Mouse (Mus musculus) embryo, embryonic 10.5 days (tissue): ENCODE results near the gene Arfgef2.

Experiments used
- DNase-seq: peaks from one replicate; pipeline ENCODE4 v3.0.0-alpha.2; 2015; ENCODE audit warnings: low spot score

The Arfgef2 gene

DNA sequence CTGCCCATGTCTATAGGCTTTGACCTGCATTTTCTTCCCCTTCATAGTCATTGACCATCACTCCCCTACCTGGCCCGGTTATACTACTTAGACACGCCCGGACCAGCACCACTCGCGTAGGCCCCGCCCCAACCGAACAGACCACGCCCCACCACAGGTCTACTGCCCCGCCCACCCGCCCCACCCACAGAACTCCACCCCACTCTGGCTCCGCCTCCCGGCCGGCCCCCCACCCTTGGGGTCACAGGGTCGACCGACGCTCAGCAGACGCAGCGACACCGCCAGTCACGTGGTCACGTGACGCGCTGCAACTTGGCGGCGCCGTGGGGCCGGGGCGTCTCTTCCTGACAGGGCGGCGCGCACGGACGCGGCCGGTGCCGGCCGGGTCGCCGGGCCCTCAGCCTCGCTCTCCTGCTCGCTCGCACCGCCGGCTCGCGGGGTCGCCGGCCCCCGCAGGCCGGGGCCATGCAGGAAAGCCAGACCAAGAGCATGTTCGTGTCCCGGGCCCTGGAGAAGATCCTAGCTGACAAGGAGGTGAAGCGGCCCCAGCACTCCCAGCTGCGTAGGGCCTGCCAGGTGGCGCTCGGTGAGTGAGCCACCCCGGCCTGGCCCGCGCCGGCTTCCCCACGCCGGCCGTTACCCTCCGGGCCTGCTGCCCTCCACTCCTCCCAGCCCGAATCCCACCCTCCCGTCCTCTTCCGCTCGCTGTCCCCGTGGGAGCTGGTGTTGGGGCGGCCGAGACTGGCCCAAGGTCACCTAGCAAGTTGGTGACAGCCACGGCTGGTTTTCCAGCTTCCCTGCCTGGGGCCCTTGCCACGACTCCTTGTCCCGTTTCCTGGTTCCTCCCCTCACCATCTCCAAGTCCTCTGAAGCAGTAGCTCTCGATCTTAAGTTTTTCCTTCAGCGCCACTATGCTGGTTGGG is at the start of gene Arfgef2:
Gene Arfgef2, plus strand, starts transcription at position 339 of the 923 bp plus-strand sequence.
- DNase-seq = peak; percentile 92

DNA sequence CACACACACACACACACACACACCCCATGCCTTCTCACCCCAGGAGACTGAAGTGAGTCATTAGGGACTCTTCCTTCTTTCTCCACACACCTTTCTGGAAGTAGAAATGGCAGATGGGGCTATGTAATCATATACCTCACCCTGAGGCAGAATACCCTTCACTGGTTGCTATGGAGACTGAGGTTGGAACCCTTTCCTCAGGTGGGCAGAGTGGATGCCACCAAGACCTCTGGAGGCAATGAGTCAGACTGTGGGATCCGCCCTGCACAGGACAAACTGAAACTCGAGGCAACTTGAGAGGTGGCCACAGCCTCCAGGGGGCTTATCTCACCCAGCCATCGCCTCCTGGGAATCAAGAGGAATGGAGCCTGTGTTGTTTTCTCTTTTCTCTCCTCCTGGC is 47.4 kb upstream of the Arfgef2 start:
- DNase-seq = no peak

DNA sequence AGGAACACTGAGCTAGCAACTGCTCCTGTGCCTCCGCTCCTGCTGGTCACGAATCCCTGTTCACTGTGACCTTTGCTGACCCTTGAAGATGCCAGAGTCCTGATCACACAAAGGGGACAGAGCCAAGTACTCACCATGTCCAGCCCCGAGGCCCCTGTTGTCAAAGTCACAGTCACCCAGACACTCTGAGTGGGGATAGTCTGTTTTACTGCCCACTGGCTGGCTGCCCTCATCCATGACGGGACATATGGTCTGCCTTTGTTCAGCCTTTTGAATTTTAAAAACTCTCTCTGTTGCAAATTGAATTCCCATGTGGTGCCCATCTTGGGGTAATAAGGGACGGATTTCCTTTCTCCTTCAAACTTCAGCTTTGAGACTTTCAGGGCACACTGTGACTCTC is 41.3 kb upstream of the Arfgef2 start:
- peak; percentile 64 for DNase-seq

DNA sequence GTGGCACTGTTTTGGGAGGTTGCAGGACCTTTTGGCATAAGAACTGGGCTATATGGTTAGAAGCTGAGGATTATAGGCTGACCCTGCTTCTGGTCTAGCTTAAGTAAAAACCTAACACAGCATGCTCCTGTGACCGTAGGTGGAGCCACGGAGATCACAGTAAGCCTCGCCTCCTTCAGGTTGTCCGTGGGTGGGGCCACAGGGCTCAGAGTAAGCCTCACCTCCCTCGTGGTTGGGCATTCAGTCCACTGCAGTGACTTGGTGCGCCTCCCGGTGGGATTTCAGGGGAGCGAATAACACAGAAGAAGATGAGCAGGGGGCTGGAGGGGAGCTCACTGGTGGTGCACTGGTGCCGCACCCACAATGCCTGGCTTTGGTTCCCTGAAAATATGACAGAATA is 37.8 kb upstream of the Arfgef2 start:
- DNase-seq = no peak

DNA sequence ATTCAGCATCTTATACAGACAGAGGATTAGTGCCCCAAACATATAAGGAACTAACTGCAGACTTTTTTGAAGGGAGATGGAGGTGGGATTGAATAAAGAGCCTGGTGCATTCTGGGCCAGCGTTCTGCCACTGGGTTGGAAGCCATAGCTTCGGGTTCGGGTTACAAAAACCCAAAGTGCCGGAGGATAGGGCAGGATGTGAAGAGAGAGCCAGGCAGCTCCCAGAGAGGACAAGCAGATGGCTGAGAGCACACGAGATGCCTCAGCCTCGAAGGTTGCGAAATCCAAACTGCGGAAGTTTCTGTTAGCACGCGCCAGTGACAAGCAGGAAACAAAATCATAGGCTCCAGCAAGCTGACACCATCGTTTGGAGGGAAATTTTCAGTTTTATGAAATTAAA is 34.0 kb upstream of the Arfgef2 start:
- no peak for DNase-seq

DNA sequence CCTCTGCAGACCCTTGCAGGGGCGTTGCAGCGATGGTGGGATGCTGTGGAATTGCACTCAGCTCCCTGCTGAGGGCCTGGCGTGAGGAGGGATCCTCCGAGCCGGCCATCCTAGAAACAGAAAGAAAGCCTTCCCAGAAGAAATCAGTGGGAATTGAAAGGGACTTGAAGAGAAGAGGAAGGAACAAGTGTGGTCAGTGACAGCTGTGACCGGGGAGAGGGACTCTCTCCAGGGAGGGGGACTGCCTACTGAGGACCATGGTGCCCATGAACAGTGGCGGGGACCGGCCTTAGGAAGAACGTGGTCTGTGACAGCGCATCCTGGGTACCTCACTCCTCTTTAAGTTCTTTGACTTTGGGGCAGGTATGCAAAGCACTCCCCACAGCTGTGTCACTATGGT is 31.8 kb upstream of the Arfgef2 start:
- no peak for DNase-seq

DNA sequence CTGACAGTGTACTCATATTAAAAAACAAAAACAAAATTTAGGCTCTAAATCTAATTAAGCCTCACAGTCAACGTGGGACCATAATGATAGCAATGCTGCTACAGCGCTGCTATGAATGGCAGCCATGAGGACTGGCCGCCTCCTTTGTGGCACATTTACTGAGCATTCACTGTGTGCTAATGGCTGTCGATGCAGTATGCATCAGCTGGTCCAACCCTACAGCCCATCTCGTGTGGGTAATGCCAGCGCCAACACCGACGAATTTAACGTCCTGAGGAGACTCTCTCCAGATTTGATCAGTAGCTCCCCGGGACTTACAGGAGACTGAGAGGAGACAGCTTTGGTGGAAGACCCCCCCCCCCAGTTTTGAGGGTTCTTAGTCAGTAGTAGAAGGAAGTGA is 31.1 kb upstream of the Arfgef2 start:
- no peak for DNase-seq

DNA sequence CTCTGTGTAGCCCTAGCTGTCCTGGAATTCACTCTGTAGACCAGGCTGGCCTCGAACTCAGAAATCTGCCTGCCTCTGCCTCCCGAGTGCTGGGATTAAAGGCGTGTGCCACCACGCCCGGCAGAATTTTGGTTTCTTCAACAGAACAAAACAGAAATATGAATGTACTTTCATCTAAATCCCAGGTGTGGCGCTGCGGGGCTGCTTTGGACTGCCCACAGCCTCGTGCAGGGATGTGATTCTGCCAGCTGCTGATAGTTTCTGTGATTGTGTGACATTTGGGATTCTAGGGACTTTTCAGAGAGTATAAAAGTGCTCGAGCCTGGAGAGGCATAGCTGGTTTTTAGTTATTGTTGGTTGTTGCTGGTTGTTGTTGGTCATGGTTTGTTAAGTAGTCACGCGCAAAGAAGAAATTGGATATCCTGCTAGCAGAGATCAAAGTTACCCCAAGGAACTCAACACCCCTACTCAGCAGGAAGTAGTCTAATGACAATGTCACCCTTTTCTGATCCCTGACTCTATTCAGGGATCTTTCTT is 30.0 kb upstream of the Arfgef2 start:
- DNase-seq = no peak

DNA sequence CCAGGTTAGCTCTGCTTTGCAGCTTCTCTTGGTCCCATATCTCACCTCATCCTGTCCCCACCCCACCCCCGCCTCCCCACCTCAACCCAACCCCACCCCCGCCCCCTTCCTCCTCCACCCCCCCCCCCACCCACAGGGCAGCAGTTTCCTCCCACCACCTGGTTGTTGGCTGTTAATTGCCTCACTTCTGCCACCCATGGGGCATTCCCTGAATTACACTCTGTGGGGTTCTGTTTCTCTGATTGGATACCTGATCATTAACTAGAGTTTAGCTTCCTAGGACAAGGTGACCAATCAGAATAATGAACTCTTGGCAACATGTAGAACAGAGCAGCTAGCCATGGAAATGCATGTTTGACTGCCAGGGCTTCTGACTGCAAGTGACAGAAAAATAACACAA is 29.1 kb upstream of the Arfgef2 start:
- DNase-seq = peak; percentile 63

DNA sequence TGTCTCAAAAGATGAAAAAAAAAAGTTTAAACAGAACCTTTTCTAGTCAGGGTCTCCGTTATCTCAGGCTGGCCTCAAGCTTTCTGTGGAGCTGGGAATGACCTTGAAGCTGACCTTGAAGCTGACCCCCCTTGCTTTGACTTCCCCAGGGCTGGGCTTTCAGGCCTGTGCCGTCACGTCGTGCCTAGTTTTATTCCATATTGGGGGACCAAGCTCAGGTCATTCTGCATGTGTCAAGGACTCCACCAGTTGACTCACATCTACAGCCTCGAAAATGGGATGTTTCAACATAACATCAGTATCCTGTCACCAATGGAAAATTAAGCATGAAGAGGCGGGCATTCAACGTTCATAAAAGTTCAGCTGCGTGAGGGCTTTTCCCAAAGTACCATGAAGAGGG is 25.4 kb upstream of the Arfgef2 start:
- DNase-seq = no peak

DNA sequence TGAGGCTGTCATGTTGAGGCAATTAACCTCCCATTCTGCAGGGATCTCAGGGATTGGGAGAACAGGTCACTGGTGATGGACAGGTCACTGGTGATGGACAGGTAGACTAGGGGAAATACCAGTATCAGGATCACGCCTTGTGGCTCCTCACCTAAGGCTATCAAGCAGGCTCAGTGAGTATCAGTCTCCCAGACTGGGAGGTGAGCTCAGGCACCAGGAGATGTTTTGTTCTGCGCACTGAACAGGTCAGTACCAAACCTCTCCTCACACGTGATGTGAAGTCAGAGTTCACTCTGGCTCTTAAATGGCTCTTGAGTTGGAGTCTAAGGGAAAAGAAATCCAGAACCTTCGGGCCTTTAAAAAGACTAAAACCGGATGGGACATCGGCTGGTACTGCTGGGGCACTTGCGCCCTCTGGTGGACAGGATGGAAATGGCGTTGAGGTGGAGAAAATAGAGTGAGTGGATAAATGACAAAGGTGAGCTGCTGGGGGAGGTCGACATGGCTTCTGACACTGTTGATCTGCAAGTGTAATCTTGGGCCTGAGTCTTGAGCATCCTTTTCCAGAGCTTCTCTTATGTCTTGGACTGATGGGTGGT is 24.3 kb upstream of the Arfgef2 start:
- peak; percentile 87 for DNase-seq

DNA sequence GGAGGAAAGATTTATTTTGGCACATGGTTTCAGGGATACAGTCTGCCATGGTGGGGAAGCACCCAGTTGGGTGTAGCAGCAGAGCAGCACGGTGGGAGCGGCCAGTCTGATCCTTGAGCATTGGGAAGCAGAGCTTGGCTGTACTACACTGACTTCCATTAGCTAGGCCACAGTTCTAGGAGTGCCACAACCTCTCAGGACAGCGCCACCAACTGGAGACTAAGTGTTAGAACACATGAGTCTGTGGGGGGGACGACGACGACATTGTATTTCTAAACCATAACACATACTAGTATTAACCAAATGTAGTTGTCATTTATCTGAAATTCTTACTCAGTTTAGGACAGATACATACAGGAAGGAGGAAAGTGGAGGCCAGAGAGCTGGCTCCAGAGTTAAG is 21.0 kb upstream of the Arfgef2 start:
- no peak for DNase-seq

DNA sequence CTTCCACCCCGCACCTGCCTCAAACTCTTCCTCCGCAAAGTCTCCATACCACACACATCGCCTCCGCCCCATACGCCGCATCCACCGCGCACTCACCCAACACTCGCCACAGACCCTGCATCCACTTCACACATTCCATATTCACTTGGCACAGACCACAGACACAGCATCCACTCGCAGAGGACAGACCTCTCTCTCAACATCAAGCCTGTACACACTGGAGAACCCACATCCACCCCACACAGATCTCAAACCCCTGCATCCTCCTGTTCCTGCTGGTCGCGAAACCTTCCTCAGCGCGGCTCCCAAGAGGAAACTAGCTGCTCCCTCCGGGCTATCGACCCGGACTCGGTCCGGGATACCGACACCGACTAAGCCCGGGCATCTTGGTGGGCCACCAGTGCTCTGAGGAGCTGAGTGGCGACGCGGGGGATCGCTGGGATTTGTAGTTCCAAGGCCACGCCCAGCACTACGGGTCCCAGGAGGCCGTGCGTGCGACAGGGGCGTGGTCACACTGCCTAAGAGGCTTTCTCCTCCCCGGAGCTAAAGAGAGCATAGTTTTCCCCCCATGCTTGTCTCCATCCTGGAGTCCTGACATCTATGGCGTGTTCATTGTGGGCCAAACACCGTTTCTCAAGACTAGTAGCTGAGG is 18.9 kb upstream of the Arfgef2 start:
- DNase-seq = peak; percentile 98

DNA sequence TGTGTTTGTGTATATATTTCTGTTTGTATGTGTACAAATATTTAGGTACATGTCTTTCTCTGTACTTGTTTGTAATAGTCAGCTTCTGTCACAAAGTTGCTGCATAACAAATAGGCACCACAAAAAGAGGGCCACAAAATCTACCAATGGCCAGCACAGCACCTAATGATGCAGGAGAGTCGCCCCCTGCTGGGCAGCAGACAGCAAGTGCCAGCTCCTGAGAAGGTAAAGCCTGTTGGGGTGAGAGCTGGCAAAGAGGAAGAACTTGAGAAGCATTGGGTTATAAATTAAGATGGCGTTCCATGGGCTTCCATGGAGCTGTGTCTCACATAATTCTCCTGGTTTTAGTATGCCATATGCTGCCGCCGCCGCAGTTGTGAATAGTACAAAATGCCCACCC is 13.7 kb upstream of the Arfgef2 start:
- DNase-seq = no peak

DNA sequence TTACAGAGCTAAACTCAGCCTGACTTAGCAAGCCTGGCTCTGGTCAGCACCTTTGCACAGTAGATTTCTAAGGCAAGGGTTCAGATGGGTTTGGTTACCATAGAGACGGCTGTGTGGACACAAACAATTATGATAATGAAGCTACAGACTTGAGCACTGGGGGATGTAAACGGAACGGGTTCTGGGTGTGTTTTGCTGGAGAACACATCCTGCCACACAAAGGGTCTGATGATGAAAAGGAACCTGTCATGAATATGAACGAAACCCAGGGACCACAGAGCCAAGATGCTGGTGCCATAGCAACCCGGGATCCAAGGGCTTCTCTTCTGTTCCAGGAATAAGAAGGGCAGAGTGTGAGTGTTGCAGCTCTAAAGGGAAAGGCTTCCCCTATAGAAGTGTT is 13.0 kb upstream of the Arfgef2 start, which contains the start of gene Trp53rkb:
Gene Trp53rkb, plus strand, starts transcription at position 177 of the 400 bp plus-strand sequence.
- DNase-seq = peak; percentile 59

DNA sequence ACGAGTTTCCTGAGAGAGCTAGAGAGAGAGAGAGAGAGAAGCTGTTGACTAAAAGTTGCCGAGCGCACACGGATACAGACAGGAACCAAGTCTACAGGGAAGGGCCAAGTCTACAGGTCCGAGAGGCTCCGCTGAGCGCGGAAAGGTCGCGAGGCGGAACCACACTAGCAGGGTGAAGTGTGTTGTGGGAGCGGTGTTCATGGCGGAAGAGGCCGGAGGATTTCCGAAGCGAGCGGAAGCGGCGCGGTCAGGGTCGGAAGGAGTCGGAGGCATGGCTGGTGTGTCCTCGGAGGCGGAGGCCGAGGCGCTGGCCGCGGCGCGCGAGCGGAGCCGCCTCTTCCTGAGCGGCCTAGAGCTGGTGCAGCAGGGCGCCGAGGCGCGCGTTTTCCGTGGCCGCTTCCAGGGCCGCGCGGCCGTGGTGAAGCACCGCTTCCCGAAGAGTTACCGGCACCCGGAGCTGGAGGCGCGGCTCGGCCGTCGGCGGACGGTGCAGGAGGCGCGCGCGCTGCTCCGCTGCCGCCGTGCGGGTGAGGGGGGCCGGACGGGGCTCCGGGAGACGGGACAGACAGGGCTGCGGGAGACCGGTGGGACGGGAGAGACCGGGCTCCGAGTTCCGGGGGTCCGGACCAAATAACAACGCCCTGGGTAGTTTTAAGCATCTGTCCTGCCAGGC is 11.7 kb upstream of the Arfgef2 start:
- DNase-seq = peak; percentile 87

DNA sequence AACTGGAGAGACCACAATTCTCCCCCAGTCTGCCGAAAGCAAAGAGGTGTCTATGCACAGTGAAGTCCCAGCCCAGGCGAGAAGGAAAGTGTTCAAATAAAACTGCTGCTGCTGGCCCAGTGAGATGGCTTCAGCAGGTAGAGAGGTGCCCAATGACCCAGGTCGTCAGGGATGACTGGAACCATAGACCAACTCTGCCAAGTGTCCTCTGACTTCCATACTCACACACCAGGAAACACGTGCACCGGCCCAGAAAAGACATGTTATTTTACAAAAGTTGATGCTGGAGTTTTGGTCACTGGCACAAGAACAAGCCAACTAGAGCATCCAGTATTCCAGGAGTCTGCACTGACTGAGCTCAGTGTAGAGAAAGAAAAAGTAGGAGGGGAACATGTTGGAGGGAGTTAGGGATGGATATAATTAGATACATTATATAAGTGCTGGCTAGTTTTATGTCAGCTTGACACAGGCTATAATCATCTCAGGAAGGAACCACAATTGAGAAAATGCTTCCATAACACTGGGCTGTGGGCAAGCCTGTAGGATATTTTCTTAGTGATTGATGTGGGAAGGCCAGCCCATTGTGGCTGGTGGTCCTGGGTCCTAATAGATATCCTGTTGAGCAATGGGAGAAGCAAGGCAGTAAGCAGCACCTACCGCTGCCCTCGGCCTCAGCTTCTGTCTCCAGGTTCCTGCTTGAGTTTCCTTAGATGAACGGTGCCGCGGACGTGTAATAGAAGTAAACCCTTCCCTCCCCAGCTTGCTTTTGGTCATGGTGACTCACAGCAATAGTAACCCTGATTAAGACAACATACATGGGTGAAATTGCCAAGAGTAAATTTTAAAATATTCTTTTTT is 5.5 kb upstream of the Arfgef2 start:
- no peak for DNase-seq

DNA sequence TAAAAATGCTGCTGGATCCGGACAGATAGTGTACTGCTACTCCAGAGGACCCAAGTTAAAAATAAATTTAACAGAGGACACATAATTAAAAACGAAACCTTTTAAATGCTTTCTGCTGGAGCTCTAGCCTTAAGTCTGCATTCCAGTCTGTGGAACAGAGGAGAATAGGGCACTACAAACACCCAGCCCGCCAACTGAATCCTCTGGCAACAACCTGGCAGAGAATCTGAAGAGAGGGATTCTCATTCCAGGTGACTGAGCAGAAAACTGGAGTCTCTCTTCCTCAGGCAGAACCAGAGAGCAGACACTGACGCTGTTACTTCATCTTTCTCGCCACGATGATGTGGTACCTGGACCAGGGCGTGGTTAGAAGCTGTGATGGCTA is 4.9 kb upstream of the Arfgef2 start:
- DNase-seq = no peak

DNA sequence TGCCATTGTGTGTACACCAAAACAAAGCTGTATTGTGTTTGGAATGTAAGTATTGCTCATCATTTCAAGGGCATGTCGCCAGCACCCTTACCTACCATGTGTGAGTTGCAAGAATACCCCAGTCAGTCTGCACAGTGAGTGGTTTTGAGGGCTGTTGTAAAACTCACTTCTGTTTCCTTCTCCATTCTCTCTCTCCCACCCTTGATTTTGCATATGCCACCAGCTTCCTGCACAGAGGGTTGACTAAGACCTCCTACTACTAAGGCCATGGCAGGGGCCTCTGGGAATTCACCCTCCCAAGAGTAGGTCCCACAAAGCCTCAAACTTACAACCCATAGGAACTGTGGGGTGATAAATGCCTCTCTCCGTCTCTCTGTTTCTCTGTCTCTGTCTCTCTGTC is 4.0 kb upstream of the Arfgef2 start:
- no peak for DNase-seq

DNA sequence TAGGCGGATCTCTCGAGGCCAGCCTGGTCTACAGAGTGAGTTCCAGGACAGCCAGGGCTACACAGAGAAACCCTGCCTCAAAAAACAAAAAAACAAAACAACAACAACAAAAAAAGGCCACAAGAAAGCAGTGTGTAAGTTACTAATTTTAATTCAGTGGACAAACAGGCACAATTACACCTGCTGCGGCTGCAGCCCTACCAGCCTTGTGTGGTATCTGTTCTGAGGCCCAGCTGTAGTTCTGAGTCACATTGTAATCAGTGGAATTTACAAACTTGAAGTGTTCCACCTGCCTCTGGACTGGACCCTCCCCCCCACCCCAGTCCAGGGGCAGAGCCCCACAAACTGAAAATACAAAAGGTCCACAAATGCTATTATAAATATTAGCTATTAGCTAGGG is 2.1 kb upstream of the Arfgef2 start:
- DNase-seq = no peak

DNA sequence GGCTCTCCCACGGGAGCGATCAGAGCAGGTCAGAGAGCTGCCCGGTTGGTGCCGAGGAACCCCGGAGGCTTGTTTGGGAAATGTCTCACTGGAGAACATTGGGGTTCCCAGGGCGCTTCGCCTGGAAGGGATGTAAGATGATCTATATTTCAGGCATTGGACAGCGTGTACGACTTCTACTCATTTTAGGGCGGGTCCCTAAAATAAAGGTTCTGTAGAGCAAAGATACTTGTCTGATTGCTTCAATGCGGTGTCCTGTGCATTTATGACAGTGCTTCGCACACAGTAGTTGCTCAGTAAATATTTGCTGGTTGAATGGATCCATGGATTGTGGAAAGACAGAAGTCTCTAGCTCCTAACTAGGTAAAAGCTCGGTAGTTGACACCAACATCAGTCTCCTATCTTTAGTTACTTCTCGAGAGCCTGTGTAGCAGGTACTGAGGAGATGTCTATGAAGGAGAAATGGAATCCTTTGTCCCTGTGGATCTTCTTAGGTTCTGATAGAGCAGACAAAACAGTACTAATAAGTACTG is 851 bp downstream of the Arfgef2 start:
- peak; percentile 24 for DNase-seq
